Mouse (Mus musculus) kidney, adult 2 months (tissue): ENCODE data around the gene Chst3. TPM values are rescaled to one million over a fixed set of nuclear protein-coding genes. Genes with fewer than 3 reads are reported as not detected.
"Not testable (repeated sequence)": the region's sequence is repeated elsewhere in the genome, so short reads cannot be mapped to it uniquely, and the experiment has no call there.

Source experiments
- DNase-seq: peaks from one replicate; pipeline ENCODE4 v3.0.0; 2021
- H3K27ac ChIP-seq: fragments of 200-500 bp; 2 replicates; pipeline ENCODE4 v1.5.1; 2012; ENCODE audit warnings: low read depth, low read length, control low read depth, inconsistent platforms; ENCODE audit not compliant: insufficient read depth
- H3K27me3 ChIP-seq: fragments of 200-500 bp; replicated peaks from 2 replicates; pipeline ENCODE4 v1.6.1; 2012; ENCODE audit warnings: mild to moderate bottlenecking, moderate library complexity, low read length, inconsistent platforms; ENCODE audit not compliant: control insufficient read depth, insufficient read depth
- H3K36me3 ChIP-seq: fragments of 200-500 bp; 2 replicates; pipeline ENCODE4 v1.6.1; 2012; ENCODE audit warnings: mild to moderate bottlenecking, moderate library complexity, low read length, inconsistent platforms; ENCODE audit not compliant: control insufficient read depth, insufficient read depth
- H3K4me1 ChIP-seq: fragments of 200-500 bp; 2 replicates; pipeline ENCODE4 v1.6.1; 2011; ENCODE audit warnings: low read length; ENCODE audit not compliant: control insufficient read depth, insufficient read depth
- H3K4me3 ChIP-seq: fragments of 200-500 bp; 2 replicates; pipeline ENCODE4 v1.5.1; 2011; ENCODE audit warnings: mild to moderate bottlenecking, low read depth, low read length, control low read depth; ENCODE audit not compliant: insufficient read depth
- CTCF ChIP-seq: fragments of 200-500 bp; conservative IDR thresholded peaks from 2 replicates; pipeline ENCODE4 v1.5.1; 2011; ENCODE audit warnings: low read depth, mild to moderate bottlenecking, control low read depth, low read length, moderate library complexity, mixed read lengths; ENCODE audit not compliant: insufficient read depth, insufficient read length
- POLR2A ChIP-seq: fragments of 200-500 bp; IDR thresholded peaks from one replicate; pipeline ENCODE4 v1.6.1; 2011; ENCODE audit warnings: low read depth, low read length, control low read depth
- WGBS: fragments of 180-500 bp; shearing (Covaris S2); methylation state at CpG from one replicate; pipeline ENCODE4 v1.1.7; 2018; 5-methylcytosine and 5-hydroxymethylcytosine counted together
- polyA plus RNA-seq: library from polyadenylated mRNA; depleted of rRNA; stranded (reverse); fragments of >200 nt; gene quantifications from 2 replicates; pipeline ENCODE4 v1.2.3, GENCODE M21; 2012

Chst3 gene
- polyA plus RNA-seq, 1 experiment = 4.3 TPM

- WGBS = 65% methylated on average over 5 of the region's 5 CpGs
- Histone ChIP-seq H3K27me3 (no peaks in the 10 kb centered on the region), H3K27ac (no peak overlapping the region), H3K36me3 (no peaks in the 10 kb centered on the region), H3K4me3 (no peak overlapping the region), H3K4me1 (peaks cover 6% of the 10 kb centered on the region; the same call in 1 of the 2 replicates)
- peak; percentile 59 for TF ChIP-seq CTCF
- no peak for TF ChIP-seq POLR2A
- peak; percentile 61 for DNase-seq
Measured at GRCm38 (mm10) chr10:60246519-60246918, 27.5 kb upstream of the Chst3 start.

- Histone ChIP-seq H3K4me3 (no peak overlapping the region), H3K36me3 (no peaks in the 10 kb centered on the region), H3K27ac (no peak overlapping the region), H3K27me3 (no peaks in the 10 kb centered on the region), H3K4me1 (peaks cover 3% of the 10 kb centered on the region; the same call in 1 of the 2 replicates)
- no peak for DNase-seq
- 71% methylated on average over 7 of the region's 7 CpGs for WGBS
- TF ChIP-seq POLR2A = no peak
- TF ChIP-seq CTCF = no peak
Measured at GRCm38 (mm10) chr10:60245635-60246034, 26.6 kb upstream of the Chst3 start.

- Histone ChIP-seq H3K36me3 (no peaks in the 10 kb centered on the region), H3K27me3 (no peaks in the 10 kb centered on the region), H3K4me3 (no peak overlapping the region), H3K27ac (no peak overlapping the region), H3K4me1 (peaks cover 3% of the 10 kb centered on the region; the same call in 1 of the 2 replicates)
- DNase-seq = peak; percentile 95
- 2% methylated on average over 8 of the region's 8 CpGs for WGBS
- TF ChIP-seq CTCF = peak; percentile 100
- no peak for TF ChIP-seq POLR2A
Measured at GRCm38 (mm10) chr10:60245041-60245440, 26.0 kb upstream of the Chst3 start.

GRCm38 (mm10) chr10:60243941-60244340 is 24.9 kb upstream of the Chst3 start:
- DNase-seq = no peak
- H3K27ac ChIP-seq = no peak overlapping the region
- no peaks in the 10 kb centered on the region for H3K36me3 ChIP-seq
- TF ChIP-seq POLR2A = no peak
- TF ChIP-seq CTCF = no peak
- no peaks in the 10 kb centered on the region for H3K27me3 ChIP-seq
- no peak overlapping the region for H3K4me3 ChIP-seq
- WGBS = 92% methylated on average over 5 of the region's 5 CpGs
- H3K4me1 ChIP-seq = peaks cover 3% of the 10 kb centered on the region; the same call in 1 of the 2 replicates

- H3K4me3 ChIP-seq = no peak overlapping the region
- H3K27me3 ChIP-seq = no peaks in the 10 kb centered on the region
- H3K27ac ChIP-seq = no peak overlapping the region
- no peak for TF ChIP-seq POLR2A
- TF ChIP-seq CTCF = no peak
- H3K36me3 ChIP-seq = no peaks in the 10 kb centered on the region
- no peaks in the 10 kb centered on the region for H3K4me1 ChIP-seq
- WGBS = 87% methylated on average over 6 of the region's 6 CpGs
- no peak for DNase-seq
Measured at GRCm38 (mm10) chr10:60240416-60240815, 21.4 kb upstream of the Chst3 start.

- Histone ChIP-seq H3K36me3 (no peaks in the 10 kb centered on the region), H3K27me3 (no peaks in the 10 kb centered on the region), H3K4me1 (no peaks in the 10 kb centered on the region), H3K27ac (no peak overlapping the region), H3K4me3 (no peak overlapping the region)
- DNase-seq = peak; percentile 81
- TF ChIP-seq POLR2A (no peak), CTCF (peak; percentile 80)
- 69% methylated on average over 10 of the region's 10 CpGs for WGBS
Measured at GRCm38 (mm10) chr10:60237475-60238154, 18.6 kb upstream of the Chst3 start.

- H3K27me3 ChIP-seq, H3K4me3 ChIP-seq, H3K36me3 ChIP-seq, H3K27ac ChIP-seq, H3K4me1 ChIP-seq, DNase-seq: not testable (repeated sequence)
- WGBS = 97% methylated on average over 6 of the region's 6 CpGs
Measured at GRCm38 (mm10) chr10:60235876-60236275, 16.8 kb upstream of the Chst3 start.
